Mouse (Mus musculus) lung, postnatal 0 days (tissue): ENCODE results near the gene Gm20388.

Experiments used
- CTCF ChIP-seq: IDR thresholded peaks from 2 replicates; pipeline ENCODE4 v1.5.1; 2016; ENCODE audit warnings: antibody characterized with exemption, mild to moderate bottlenecking
- EP300 ChIP-seq: IDR thresholded peaks from 2 replicates; pipeline ENCODE4 v1.6.1; 2016; ENCODE audit warnings: antibody characterized with exemption, mild to moderate bottlenecking, control low read depth

- TF ChIP-seq EP300 (no peak), CTCF (peak; percentile 96)
Measured at GRCm38 (mm10) chr8:123202288-123202687, 3291.6 kb downstream of the Gm20388 start.
